Mouse (Mus musculus) testis, postnatal 14 days (tissue): ENCODE data around the gene Rab44.

ENCODE experiments used
- DNase-seq: peaks from one replicate; pipeline ENCODE4 v3.0.0; 2021; ENCODE audit warnings: low spot score

Gene Rab44

GRCm38 (mm10) chr17:29168996-29169601 is 55.2 kb downstream of the Rab44 start:
- no peak for DNase-seq

- no peak for DNase-seq
Observed at GRCm38 (mm10) chr17:29170431-29171000, 56.6 kb downstream of the Rab44 start.

GRCm38 (mm10) chr17:29171001-29171772 is 57.2 kb downstream of the Rab44 start:
- peak; percentile 56 for DNase-seq

GRCm38 (mm10) chr17:29172062-29172461 is 58.1 kb downstream of the Rab44 start:
- DNase-seq: no peak

GRCm38 (mm10) chr17:29173165-29173564 is 59.2 kb downstream of the Rab44 start:
- DNase-seq: no peak

GRCm38 (mm10) chr17:29175693-29176092 is 61.7 kb downstream of the Rab44 start:
- no peak for DNase-seq

- no peak for DNase-seq
Observed at GRCm38 (mm10) chr17:29176391-29177267, 62.7 kb downstream of the Rab44 start.

GRCm38 (mm10) chr17:29178503-29179059 is 64.6 kb downstream of the Rab44 start:
- no peak for DNase-seq

- no peak for DNase-seq
Observed at GRCm38 (mm10) chr17:29179917-29180316, 66.0 kb downstream of the Rab44 start.

- DNase-seq: no peak
Observed at GRCm38 (mm10) chr17:29180406-29181127, 66.6 kb downstream of the Rab44 start.

- no peak for DNase-seq
Observed at GRCm38 (mm10) chr17:29181751-29182150, 67.8 kb downstream of the Rab44 start.

- DNase-seq: no peak
Observed at GRCm38 (mm10) chr17:29183162-29183561, 69.2 kb downstream of the Rab44 start.

- DNase-seq: no peak
Observed at GRCm38 (mm10) chr17:29185376-29186046, 71.6 kb downstream of the Rab44 start.

GRCm38 (mm10) chr17:29186989-29187859 is 73.3 kb downstream of the Rab44 start:
- no peak for DNase-seq

GRCm38 (mm10) chr17:29188989-29189388 is 75.0 kb downstream of the Rab44 start:
- peak; percentile 33 for DNase-seq

GRCm38 (mm10) chr17:29195579-29195978 is 81.6 kb downstream of the Rab44 start:
- DNase-seq: no peak
